Mouse (Mus musculus) mature B cell (primary cell): ENCODE results near the gene Gm15056.

Experiments used
- in situ Hi-C: fragments of 300-500 bp; cut with MboI; formaldehyde crosslinking; loops from 2 replicates; pipeline ENCODE4 v1.14.3; 2019

The Gm15056 gene

GRCm38 (mm10) chr8:20902527-20902926 lies at the start of gene Gm15056:
TSS of gene Gm15056 (minus strand) at chr8:20902627.
- in situ Hi-C loops: no loop called here

- in situ Hi-C loops: no loop called here
These were observed 42.2 kb upstream of the Gm15056 start, which contains the start of gene AY761185 for GRCm38 (mm10) chr8:20944610-20945009. TSS of gene AY761185 (minus strand) at chr8:20944710.

- in situ Hi-C loops: no loop called here
These were observed 19.5 kb upstream of the Gm15056 start, which contains the start of gene Gm6040 for GRCm38 (mm10) chr8:20921971-20922370. TSS of gene Gm6040 (minus strand) at chr8:20922071.

GRCm38 (mm10) chr8:20912288-20912687 lies 9.9 kb upstream of the Gm15056 start:
- in situ Hi-C loops: no loop called here

GRCm38 (mm10) chr8:20908256-20908655 lies 5.8 kb upstream of the Gm15056 start:
- in situ Hi-C loops: no loop called here

GRCm38 (mm10) chr8:20907119-20907518 lies 4.7 kb upstream of the Gm15056 start:
- in situ Hi-C loops: no loop called here

GRCm38 (mm10) chr8:20892369-20892768 lies 10.1 kb downstream of the Gm15056 start, which contains the start of gene Defb33:
TSS of gene Defb33 (plus strand) at chr8:20892669.
- in situ Hi-C loops: no loop called here

- in situ Hi-C loops: no loop called here
These were observed 27.8 kb downstream of the Gm15056 start for GRCm38 (mm10) chr8:20874608-20875007.
